Mouse (Mus musculus) kidney, adult 9 months (tissue): ENCODE results near the gene Ttc19.
"Not testable (repeated sequence)": the region's sequence is repeated elsewhere in the genome, so short reads cannot be mapped to it uniquely, and the experiment has no call there.

Experiments used
- DNase-seq: peaks from one replicate; pipeline ENCODE4 v3.0.0; 2022

Gene Ttc19

GRCm38 (mm10) chr11:62280675-62281600 is at the start of gene Ttc19, which contains the start of gene Zswim7:
TSS of gene Ttc19 (plus strand) at chr11:62281473.
TSS of gene Zswim7 (minus strand) at chr11:62281375.
- peak; percentile 93 for DNase-seq

GRCm38 (mm10) chr11:62240631-62241261 is 40.5 kb upstream of the Ttc19 start:
- peak; percentile 72 for DNase-seq

- DNase-seq, result no peak
Measured at GRCm38 (mm10) chr11:62243871-62244270, 37.4 kb upstream of the Ttc19 start.

- DNase-seq, result no peak
Measured at GRCm38 (mm10) chr11:62244471-62244870, 36.8 kb upstream of the Ttc19 start.

- DNase-seq, result no peak
Measured at GRCm38 (mm10) chr11:62247759-62248400, 33.4 kb upstream of the Ttc19 start.

GRCm38 (mm10) chr11:62248401-62249244 is 32.6 kb upstream of the Ttc19 start, which contains the start of gene Adora2b:
TSS of gene Adora2b (plus strand) at chr11:62248984.
- DNase-seq, result peak; percentile 67

GRCm38 (mm10) chr11:62249266-62250037 is 31.8 kb upstream of the Ttc19 start:
- DNase-seq, result peak; percentile 79

GRCm38 (mm10) chr11:62251047-62251446 is 30.2 kb upstream of the Ttc19 start:
- no peak for DNase-seq

- no peak for DNase-seq
Measured at GRCm38 (mm10) chr11:62253380-62253779, 27.9 kb upstream of the Ttc19 start.

- DNase-seq, result no peak
Measured at GRCm38 (mm10) chr11:62259214-62259613, 22.1 kb upstream of the Ttc19 start.

- no peak for DNase-seq
Measured at GRCm38 (mm10) chr11:62263599-62263998, 17.7 kb upstream of the Ttc19 start.

- DNase-seq, result no peak
Measured at GRCm38 (mm10) chr11:62264018-62264417, 17.3 kb upstream of the Ttc19 start.

GRCm38 (mm10) chr11:62265642-62266041 is 15.6 kb upstream of the Ttc19 start:
- no peak for DNase-seq

- no peak for DNase-seq
Measured at GRCm38 (mm10) chr11:62266466-62267214, 14.6 kb upstream of the Ttc19 start.

- DNase-seq, result no peak
Measured at GRCm38 (mm10) chr11:62268381-62268780, 12.9 kb upstream of the Ttc19 start.

- DNase-seq, result no peak
Measured at GRCm38 (mm10) chr11:62269097-62269496, 12.2 kb upstream of the Ttc19 start.

GRCm38 (mm10) chr11:62270851-62271250 is 10.4 kb upstream of the Ttc19 start:
- no peak for DNase-seq

GRCm38 (mm10) chr11:62277086-62277485 is 4.2 kb upstream of the Ttc19 start:
- no peak for DNase-seq

- peak; percentile 82 for DNase-seq
Measured at GRCm38 (mm10) chr11:62278027-62278426, 3.2 kb upstream of the Ttc19 start.

- no peak for DNase-seq
Measured at GRCm38 (mm10) chr11:62281601-62281997, 326 bp downstream of the Ttc19 start.

GRCm38 (mm10) chr11:62284020-62284419 is 2.7 kb downstream of the Ttc19 start:
- not testable (repeated sequence) for DNase-seq
